ENCODE assay signal across 7 mouse cellular contexts in genomic region chr2:120628886-120629735, GRCm38 (mm10). TPM values are rescaled to one million over a fixed set of nuclear protein-coding genes. Genes with fewer than 3 reads are reported as not detected.
DNase-seq lines count a peak whose midpoint lies in the region; ATAC-seq and TF ChIP-seq lines count a peak whose summit lies in the region.

Stard9 (plus strand) TSS chr2:120629121.

- TF ChIP-seq CTCF in intestine, postnatal 0 days (IDR thresholded peaks at IDR 0.05; ENCODE audit: low read depth): peak; percentile 32
- no peak for TF ChIP-seq CTCF in small intestine, adult 2 months (IDR thresholded peaks at IDR 0.05; ENCODE audit: extremely low read depth, insufficient read length, insufficient replicate concordance, low read depth, low read length)

- peak within 1 kb of the TSS; percentile 75 for H3K4me2 ChIP-seq in intestine, postnatal 0 days (replicated peaks; ENCODE audit: low read depth)
- peak within 1 kb of the TSS; percentile 60 for H3K4me2 ChIP-seq in midbrain, embryonic 12.5 days (replicated peaks)

- peak within 1 kb of the TSS; percentile 80 for H3K27ac ChIP-seq in embryonic facial prominence, embryonic 10.5 days (replicated peaks)
- H3K27ac ChIP-seq in intestine, postnatal 0 days (ENCODE audit: low read depth, low read length): no peak within 1 kb of the TSS
- H3K27ac ChIP-seq in midbrain, embryonic 12.5 days (replicated peaks): peak within 1 kb of the TSS; percentile 54; the same call in 1 of the 2 replicates
- H3K27ac ChIP-seq in small intestine, adult 2 months (ENCODE audit: insufficient read depth, low read depth, low read length): no peak within 1 kb of the TSS

- H3K9ac ChIP-seq in intestine, postnatal 0 days (ENCODE audit: low read depth, low read length): peak within 1 kb of the TSS; percentile 37; the same call in 1 of the 2 replicates
- H3K9ac ChIP-seq in midbrain, embryonic 12.5 days (replicated peaks): peak within 1 kb of the TSS; percentile 61

- peaks cover 4% of the 10 kb centered on the region; the same call in 1 of the 2 replicates for H3K36me3 ChIP-seq in embryonic facial prominence, embryonic 10.5 days (replicated peaks)
- H3K36me3 ChIP-seq in intestine, postnatal 0 days (ENCODE audit: control insufficient read depth, insufficient read depth): no peaks in the 10 kb centered on the region
- H3K36me3 ChIP-seq in midbrain, embryonic 12.5 days: no peaks in the 10 kb centered on the region
- no peaks in the 10 kb centered on the region for H3K36me3 ChIP-seq in small intestine, adult 2 months (ENCODE audit: control insufficient read depth, insufficient read depth, low read length)

- peaks cover 9% of the 10 kb centered on the region; the same call in 1 of the 2 replicates for H3K4me1 ChIP-seq in embryonic facial prominence, embryonic 10.5 days
- 0 out of 2 replicates have a peak, but pooled peaks cover 3% of the 10 kb centered on the region for H3K4me1 ChIP-seq in intestine, postnatal 0 days (replicated peaks; ENCODE audit: control insufficient read depth, insufficient read depth, low read length)
- H3K4me1 ChIP-seq in midbrain, embryonic 12.5 days: 0 out of 2 replicates have a peak, but pooled peaks cover 7% of the 10 kb centered on the region
- H3K4me1 ChIP-seq in small intestine, adult 2 months (ENCODE audit: control insufficient read depth, insufficient read depth, insufficient read length, low read length): peaks cover 6% of the 10 kb centered on the region

- H3K27me3 ChIP-seq in embryonic facial prominence, embryonic 10.5 days (replicated peaks; ENCODE audit: low read depth, poor library complexity, severe bottlenecking): no peaks in the 10 kb centered on the region
- no peaks in the 10 kb centered on the region for H3K27me3 ChIP-seq in intestine, postnatal 0 days (replicated peaks; ENCODE audit: control insufficient read depth, insufficient read depth, low read length)
- H3K27me3 ChIP-seq in midbrain, embryonic 12.5 days: 0 out of 2 replicates have a peak, but pooled peaks cover 4% of the 10 kb centered on the region
- H3K27me3 ChIP-seq in small intestine, adult 2 months (ENCODE audit: control insufficient read depth, insufficient read depth, low read length): no peaks in the 10 kb centered on the region

- peak; percentile 98 for DNase-seq in adrenal gland, postnatal 10 days
- peak; percentile 99 for DNase-seq in embryonic facial prominence, embryonic 10.5 days (ENCODE audit: low spot score)
- DNase-seq in gonadal fat pad, adult 2 months (ENCODE audit: low read depth): peak; percentile 77
- peak; percentile 99 for DNase-seq in left cerebral cortex, postnatal 4 days

- no peak for TF ChIP-seq POLR2A in small intestine, adult 2 months (IDR thresholded peaks at IDR 0.05; ENCODE audit: low read depth, low read length)

- ATAC-seq in intestine, postnatal 0 days: peak; percentile 100
- peak; percentile 100 for ATAC-seq in midbrain, embryonic 12.5 days (ENCODE audit: low FRiP score, low read depth)

- no peaks in the 10 kb centered on the region for H3K9me3 ChIP-seq in embryonic facial prominence, embryonic 10.5 days
- no peaks in the 10 kb centered on the region for H3K9me3 ChIP-seq in intestine, postnatal 0 days (ENCODE audit: control insufficient read depth)
- no peaks in the 10 kb centered on the region for H3K9me3 ChIP-seq in midbrain, embryonic 12.5 days

- WGBS in embryonic facial prominence, embryonic 10.5 days: 2% methylated on average over 36 of the region's 36 CpGs
- WGBS in intestine, postnatal 0 days: 3% methylated on average over 33 of the region's 36 CpGs
- WGBS in midbrain, embryonic 12.5 days: 2% methylated on average over 36 of the region's 36 CpGs
- WGBS in small intestine, adult 2 months: 3% methylated on average over 36 of the region's 36 CpGs

- intact Hi-C loops in left cerebral cortex, postnatal 4 days (cut with DNase I): no loop called here

- H3K4me3 ChIP-seq in embryonic facial prominence, embryonic 10.5 days: peak within 1 kb of the TSS; percentile 67
- peak within 1 kb of the TSS; percentile 61 for H3K4me3 ChIP-seq in intestine, postnatal 0 days (ENCODE audit: low read depth, low read length)
- peak within 1 kb of the TSS; percentile 58 for H3K4me3 ChIP-seq in midbrain, embryonic 12.5 days
- H3K4me3 ChIP-seq in small intestine, adult 2 months (ENCODE audit: low read depth, low read length): peak within 1 kb of the TSS; percentile 68

RNA-seq across cellular contexts. Expression of gene Stard9, which starts in this region (rescaled TPM):
- total RNA-seq in adrenal gland, postnatal 10 days (2021): 10 to 100 TPM; 11.6 to 23.7 TPM
- 2.6 and 3.4 TPM in 2 replicates for polyA plus RNA-seq in embryonic facial prominence, embryonic 10.5 days (2016; fragmentation: Nextera tagmentation; extraction: Ambion mirVana)
- polyA plus RNA-seq in gonadal fat pad, adult 2 months (2012; rRNA removed): 7.0 and 9.9 TPM in 2 replicates
- polyA plus RNA-seq in intestine, postnatal 0 days (2015; fragmentation: Nextera tagmentation; extraction: Ambion mirVana): 1.6 and 2.4 TPM in 2 replicates
- 10 to 100 TPM; 13.7 to 15.6 TPM for total RNA-seq in left cerebral cortex, postnatal 4 days (2021)
- 4.1 and 5.3 TPM in 2 replicates for polyA plus RNA-seq in midbrain, embryonic 12.5 days (2016; fragmentation: Nextera tagmentation; extraction: Ambion mirVana)
- polyA plus RNA-seq in small intestine, adult 2 months (2012; rRNA removed): 1.2 and 2.1 TPM in 2 replicates

Comparison
In these comparisons a context has a peak if more than half of its experiments do, and no peak if none do; other contexts are left out.
1. H3K27ac ChIP-seq: peak in embryonic facial prominence, embryonic 10.5 days (single experiment) and midbrain, embryonic 12.5 days (single experiment); none in intestine, postnatal 0 days (single experiment) and small intestine, adult 2 months (single experiment).
2. Peak in every context shown above with its lines, with median percentiles within 50 percentile points of each other: DNase-seq and H3K4me3 ChIP-seq.